Mouse (Mus musculus) C2C12 (cell line): ENCODE measurements around the gene Cdc42bpa. TPM values are rescaled to one million over a fixed set of nuclear protein-coding genes. Genes with fewer than 3 reads are reported as not detected.
"Not testable (repeated sequence)": the region's sequence is repeated elsewhere in the genome, so short reads cannot be mapped to it uniquely, and the experiment has no call there.

Experiments
- H3K27me3 ChIP-seq: one replicate; pipeline ENCODE4 v1.6.1; 2011; ENCODE audit not compliant: control insufficient read depth, insufficient read depth, insufficient read length
- H3K36me3 ChIP-seq: one replicate; pipeline ENCODE4 v1.6.1; 2011; ENCODE audit not compliant: control insufficient read depth, insufficient read depth
- H3K4me3 ChIP-seq: one replicate; pipeline ENCODE4 v1.5.1; 2011; ENCODE audit warnings: mild to moderate bottlenecking, control low read depth; ENCODE audit not compliant: poor library complexity, insufficient read depth, severe bottlenecking
- H3K79me2 ChIP-seq: one replicate; pipeline ENCODE4 v1.6.1; 2011; ENCODE audit not compliant: control insufficient read depth, insufficient read depth
- H3K79me3 ChIP-seq: one replicate; pipeline ENCODE4 v1.6.1; 2011; ENCODE audit warnings: low read depth, control low read depth
- H3ac ChIP-seq: one replicate; pipeline ENCODE3; 2011; ENCODE audit warnings: low read depth; ENCODE audit not compliant: control insufficient read depth, insufficient read length
- CEBPB ChIP-seq: IDR thresholded peaks from one replicate; pipeline ENCODE4 v1.6.1; 2011; ENCODE audit warnings: low read depth, mild to moderate bottlenecking, control low read depth, moderate library complexity
- CTCF ChIP-seq: IDR thresholded peaks from one replicate; pipeline ENCODE4 v1.5.1; 2011; ENCODE audit not compliant: control insufficient read depth, insufficient read depth, insufficient read length
- FOSL1 ChIP-seq: IDR thresholded peaks from one replicate; pipeline ENCODE4 v1.8.0; 2011; ENCODE audit warnings: mild to moderate bottlenecking, low read length; ENCODE audit not compliant: poor library complexity, insufficient read depth, severe bottlenecking
- MAX ChIP-seq: IDR thresholded peaks from one replicate; pipeline ENCODE4 v1.6.1; 2011; ENCODE audit warnings: mild to moderate bottlenecking, control low read depth
- MYOD1 ChIP-seq: IDR thresholded peaks from one replicate; pipeline ENCODE4 v1.6.1; 2011; ENCODE audit warnings: low read depth; ENCODE audit not compliant: control insufficient read depth, insufficient read length
- MYOG ChIP-seq: IDR thresholded peaks from one replicate; pipeline ENCODE4 v1.6.1; 2011; ENCODE audit not compliant: control insufficient read depth, insufficient read length; ENCODE audit errors: extremely low read depth
- USF1 ChIP-seq: IDR thresholded peaks from one replicate; pipeline ENCODE4 v1.6.1; 2011; ENCODE audit warnings: low read depth, mild to moderate bottlenecking, control low read depth, moderate library complexity
- polyA plus RNA-seq: library from polyadenylated mRNA; unstranded; fragments of >200 nt; fragmentation: generic; extraction: Trizol; gene quantifications from one replicate; pipeline ENCODE4 v1.2.1, GENCODE M21; 2012; ENCODE audit warnings: missing spikeins

Cdc42bpa gene
- polyA plus RNA-seq, 1 experiment = 10.7 TPM

DNA sequence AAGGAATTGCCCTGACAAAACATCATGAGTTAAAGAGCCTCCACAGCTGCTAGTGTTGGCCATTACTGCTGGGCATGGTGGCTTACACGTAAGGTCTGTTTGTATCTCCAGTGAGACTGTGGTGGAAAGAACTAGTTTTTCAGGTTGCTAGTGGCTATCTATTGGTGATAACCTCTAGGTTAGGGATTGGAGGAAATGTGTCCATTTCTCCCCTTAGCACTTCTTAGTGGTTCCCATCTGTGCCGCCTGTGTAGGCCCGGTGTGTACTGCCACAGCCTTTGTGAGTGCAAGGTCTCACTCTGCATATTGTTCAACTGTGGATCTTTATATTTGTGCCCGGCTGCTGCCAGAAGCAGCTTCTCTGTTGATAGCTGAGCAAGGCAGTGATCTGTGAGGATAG, 53.2 kb downstream of the Cdc42bpa start:
- no peaks in the 10 kb centered on the region for H3K27me3 ChIP-seq
- TF ChIP-seq FOSL1 (no peak), CEBPB (no peak), MYOD1 (no peak), MYOG (no peak), CTCF (no peak), USF1 (no peak), MAX (no peak)
- peaks cover 9% of the 10 kb centered on the region for H3K79me3 ChIP-seq
- no peaks in the 10 kb centered on the region for H3K36me3 ChIP-seq
- H3K79me2 ChIP-seq = peaks cover 50% of the 10 kb centered on the region
- H3K4me3 ChIP-seq = no peak overlapping the region
- no peak overlapping the region for H3ac ChIP-seq

DNA sequence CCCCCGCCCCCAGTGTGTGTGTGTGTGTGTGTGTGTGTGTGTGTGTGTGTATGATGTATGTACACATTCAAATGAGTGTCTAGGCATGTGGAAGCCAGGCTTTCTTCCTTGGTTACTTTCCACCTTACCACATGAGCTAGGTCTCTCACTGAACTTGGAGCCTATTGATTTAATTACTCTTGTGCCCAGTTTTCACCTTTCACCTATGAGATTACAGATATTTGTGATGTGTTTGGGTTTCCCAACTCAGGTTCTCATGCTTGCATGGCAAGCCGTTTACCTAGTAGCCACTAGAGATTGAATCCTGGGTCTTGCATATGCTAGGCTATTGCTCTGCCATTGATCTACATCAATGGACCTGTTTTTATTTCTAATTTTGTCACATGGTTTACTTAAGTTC, 57.9 kb downstream of the Cdc42bpa start:
- Histone ChIP-seq H3K36me3 (no peaks in the 10 kb centered on the region), H3K79me2 (peaks cover 77% of the 10 kb centered on the region), H3ac (no peak overlapping the region), H3K4me3 (no peak overlapping the region), H3K27me3 (no peaks in the 10 kb centered on the region), H3K79me3 (peaks cover 12% of the 10 kb centered on the region)
- TF ChIP-seq FOSL1 (no peak), MYOG (no peak), MYOD1 (no peak), MAX (no peak), CTCF (no peak), USF1 (no peak), CEBPB (no peak)

DNA sequence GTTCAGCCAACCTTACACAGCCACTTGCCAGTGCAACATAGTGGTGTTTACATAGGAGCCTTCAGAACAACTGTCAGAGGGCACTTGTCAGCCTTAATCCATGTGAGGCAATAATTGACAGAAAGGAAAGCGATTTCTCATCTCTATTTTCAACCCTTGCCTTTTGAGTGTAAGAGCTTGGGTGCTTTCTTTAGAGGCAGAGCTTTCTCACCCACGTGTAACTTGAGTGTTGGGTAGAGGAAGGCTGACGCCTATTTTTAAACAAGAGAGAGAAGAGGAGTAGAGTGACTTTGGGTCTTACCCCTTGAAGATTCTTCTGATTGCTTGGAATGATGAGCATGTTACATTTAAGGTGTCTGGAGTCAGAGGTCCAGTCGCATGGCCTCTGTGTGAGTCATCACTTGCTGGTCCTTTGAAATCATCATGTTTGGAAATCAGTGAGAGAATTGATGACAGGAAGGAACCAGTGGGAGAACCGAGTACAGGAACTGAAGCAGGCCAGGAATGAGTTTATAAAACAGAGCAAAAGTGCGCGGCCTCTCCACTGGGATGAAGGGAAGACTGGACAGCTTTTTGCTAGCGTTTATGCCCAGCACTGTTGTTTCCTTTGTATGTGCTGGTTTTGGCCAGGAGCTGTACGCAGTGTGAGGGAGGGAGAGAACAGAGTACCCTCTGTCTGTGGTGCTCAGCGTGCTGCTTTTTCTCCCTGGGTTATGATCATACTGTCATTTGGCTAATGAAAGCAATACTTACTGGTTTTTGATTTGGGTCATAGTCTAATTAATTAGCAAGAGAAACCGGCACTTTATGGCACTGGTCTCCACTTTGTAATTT, 61.4 kb downstream of the Cdc42bpa start:
- H3ac ChIP-seq = no peak overlapping the region
- H3K27me3 ChIP-seq = no peaks in the 10 kb centered on the region
- peaks cover 87% of the 10 kb centered on the region for H3K79me2 ChIP-seq
- H3K4me3 ChIP-seq = no peak overlapping the region
- peaks cover 23% of the 10 kb centered on the region for H3K79me3 ChIP-seq
- TF ChIP-seq MYOG (no peak), FOSL1 (no peak), MYOD1 (no peak), MAX (no peak), CEBPB (no peak), CTCF (no peak), USF1 (no peak)
- no peaks in the 10 kb centered on the region for H3K36me3 ChIP-seq

DNA sequence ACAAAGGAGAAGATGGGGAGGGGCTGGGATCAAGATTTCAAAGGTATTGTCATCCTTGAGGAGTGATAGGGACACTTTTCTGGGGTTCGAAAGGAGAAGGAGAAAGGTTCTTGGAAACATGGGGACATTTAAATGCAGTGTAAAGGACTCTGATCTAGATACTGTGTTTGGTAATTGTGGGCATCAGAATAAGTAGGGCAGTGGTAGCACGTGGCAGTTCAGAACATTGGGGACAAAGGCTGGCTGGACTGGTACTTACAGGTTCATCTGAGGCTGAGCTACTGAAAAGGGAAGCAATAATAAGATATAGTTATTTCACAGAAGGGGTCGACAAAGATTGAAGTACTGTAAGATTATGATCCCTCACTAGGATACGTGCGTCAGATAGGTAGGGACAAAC, 63.2 kb downstream of the Cdc42bpa start:
- Histone ChIP-seq H3ac (no peak overlapping the region), H3K79me2 (peaks cover 93% of the 10 kb centered on the region), H3K4me3 (no peak overlapping the region), H3K79me3 (peaks cover 26% of the 10 kb centered on the region), H3K27me3 (no peaks in the 10 kb centered on the region), H3K36me3 (no peaks in the 10 kb centered on the region)
- TF ChIP-seq CEBPB (no peak), MYOG (no peak), USF1 (no peak), FOSL1 (no peak), MAX (no peak), MYOD1 (no peak), CTCF (no peak)

DNA sequence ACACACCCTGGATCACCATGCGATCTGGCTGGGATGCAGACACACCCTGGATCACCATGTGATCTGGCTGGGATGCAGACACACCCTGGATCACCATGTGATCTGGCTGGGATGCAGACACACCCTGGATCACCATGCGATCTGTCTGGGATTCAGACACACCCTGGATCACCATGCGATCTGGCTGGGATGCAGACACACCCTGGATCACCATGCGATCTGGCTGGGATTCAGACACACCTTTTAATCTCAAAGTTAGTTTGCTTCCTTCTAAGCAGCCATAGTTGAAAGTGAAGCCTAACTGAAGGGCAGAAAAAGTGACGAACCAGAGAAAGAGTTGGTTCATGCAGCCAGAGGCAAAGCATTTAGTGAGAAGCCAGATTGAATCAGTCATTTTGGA, 69.6 kb downstream of the Cdc42bpa start:
- not testable (repeated sequence) for H3ac ChIP-seq, H3K36me3 ChIP-seq, H3K27me3 ChIP-seq, H3K4me3 ChIP-seq
- peaks cover 19% of the 10 kb centered on the region for H3K79me3 ChIP-seq
- peaks cover 36% of the 10 kb centered on the region for H3K79me2 ChIP-seq

DNA sequence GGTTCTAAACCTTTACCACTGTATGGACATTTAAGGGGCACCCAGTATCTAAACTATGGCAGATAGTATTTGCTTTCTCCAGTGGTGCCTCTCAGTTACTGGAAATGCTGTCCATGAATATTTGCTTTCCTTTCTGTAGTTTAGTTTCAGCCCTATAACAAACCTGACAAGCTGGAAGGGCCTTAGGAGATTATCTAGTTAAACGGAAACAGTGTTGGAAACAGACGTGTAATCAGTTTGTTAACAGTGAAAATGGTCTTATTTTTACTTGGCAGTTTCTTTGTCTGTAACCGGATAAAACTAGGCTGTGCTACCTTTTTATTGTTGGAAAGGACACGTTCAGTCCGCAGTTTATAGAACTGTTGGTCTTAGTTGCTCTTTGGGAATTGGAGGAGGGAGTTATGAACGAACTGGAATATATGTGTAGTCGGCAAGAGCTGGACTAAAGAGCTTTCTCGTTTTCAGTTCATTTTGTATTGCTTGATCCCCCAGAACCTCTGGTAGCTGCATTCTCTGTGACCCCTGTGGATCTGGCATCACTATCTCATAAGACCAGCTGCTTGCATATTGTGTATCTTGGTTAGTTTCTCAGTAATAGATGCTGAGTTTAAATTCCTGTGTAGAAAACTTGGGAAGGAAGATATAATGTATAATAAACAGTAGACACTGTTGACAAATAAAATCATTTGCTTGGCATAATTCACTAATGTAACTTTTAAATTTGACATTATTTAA, 70.5 kb downstream of the Cdc42bpa start:
- H3K27me3 ChIP-seq = no peaks in the 10 kb centered on the region
- H3K79me2 ChIP-seq = peaks cover 26% of the 10 kb centered on the region
- no peak overlapping the region for H3K4me3 ChIP-seq
- peaks cover 8% of the 10 kb centered on the region for H3K36me3 ChIP-seq
- H3K79me3 ChIP-seq = peaks cover 19% of the 10 kb centered on the region
- H3ac ChIP-seq = no peak overlapping the region
- TF ChIP-seq FOSL1 (no peak), MAX (no peak), USF1 (no peak), MYOD1 (no peak), CTCF (no peak), CEBPB (no peak), MYOG (no peak)
